Mouse (Mus musculus): Measurements from ENCODE around the gene Becn1. TPM values are rescaled to one million over a fixed set of nuclear protein-coding genes. Genes with fewer than 3 reads are reported as not detected.

Becn1 gene
- polyA plus RNA-seq, 1 experiment from 2014 or later = 165 TPM

- Histone ChIP-seq H3K4me1 (peaks cover 29% of the 10 kb centered on the region), H3K9ac (no peak overlapping the region)
Observed at GRCm38 (mm10) chr11:101279193-101279569, 22.9 kb downstream of the Becn1 start.

GRCm38 (mm10) chr11:101278223-101279192 is 23.6 kb downstream of the Becn1 start, which contains the start of the genes Cntd1 and Coa3:
TSS of gene Cntd1 (plus strand) at chr11:101279012.
TSS of gene Coa3 (minus strand) at chr11:101279114.
- peak within 1 kb of the TSS; percentile 67 for H3K4me3 ChIP-seq
- peak within 1 kb of the TSS; percentile 75 for H3K4me2 ChIP-seq
- ATAC-seq (ENCODE audit: borderline replicate concordance, extremely low read depth, low FRiP score, low TSS enrichment) = peak; percentile 90
- H3K9ac ChIP-seq = peak within 1 kb of the TSS; percentile 66
- WGBS = 6% methylated on average over 45 of the region's 45 CpGs
- no peaks in the 10 kb centered on the region for H3K27me3 ChIP-seq
- peaks cover 29% of the 10 kb centered on the region for H3K4me1 ChIP-seq
- H3K27ac ChIP-seq = peak within 1 kb of the TSS; percentile 56
- 0 out of 2 replicates have a peak, but pooled peaks cover 2% of the 10 kb centered on the region for H3K36me3 ChIP-seq
- H3K9me3 ChIP-seq = no peaks in the 10 kb centered on the region

More at GRCm38 (mm10) chr11:101279193-101279569, 22.9 kb downstream of the Becn1 start:
- Histone ChIP-seq H3K9me3 (no peaks in the 10 kb centered on the region), H3K4me2 (peak overlapping the region; percentile 75), H3K27ac (no peak overlapping the region), H3K36me3 (0 out of 2 replicates have a peak, but pooled peaks cover 2% of the 10 kb centered on the region), H3K27me3 (no peaks in the 10 kb centered on the region), H3K4me3 (peak overlapping the region; percentile 67)
- ATAC-seq (ENCODE audit: borderline replicate concordance, extremely low read depth, low FRiP score, low TSS enrichment) = no peak
- 57% methylated on average over 14 of the region's 14 CpGs for WGBS

GRCm38 (mm10) chr11:101277381-101278222 is 24.5 kb downstream of the Becn1 start:
- Histone ChIP-seq H3K27me3 (no peaks in the 10 kb centered on the region), H3K4me2 (peak overlapping the region; percentile 75), H3K36me3 (0 out of 2 replicates have a peak, but pooled peaks cover 2% of the 10 kb centered on the region), H3K27ac (peak overlapping the region; percentile 56; the same call in 1 of the 2 replicates), H3K4me1 (peaks cover 29% of the 10 kb centered on the region), H3K4me3 (peak overlapping the region; percentile 67), H3K9me3 (no peaks in the 10 kb centered on the region), H3K9ac (peak overlapping the region; percentile 66)
- WGBS = 48% methylated on average over 12 of the region's 12 CpGs
- ATAC-seq (ENCODE audit: borderline replicate concordance, extremely low read depth, low FRiP score, low TSS enrichment) = no peak

- Histone ChIP-seq H3K27me3 (no peaks in the 10 kb centered on the region), H3K36me3 (0 out of 2 replicates have a peak, but pooled peaks cover 2% of the 10 kb centered on the region), H3K27ac (no peak overlapping the region), H3K9me3 (no peaks in the 10 kb centered on the region), H3K4me3 (peak overlapping the region; percentile 6; the same call in 1 of the 2 replicates), H3K4me2 (peak overlapping the region; percentile 75), H3K9ac (no peak overlapping the region), H3K4me1 (peaks cover 29% of the 10 kb centered on the region)
- 27% methylated on average over 27 of the region's 27 CpGs for WGBS
- ATAC-seq (ENCODE audit: borderline replicate concordance, extremely low read depth, low FRiP score, low TSS enrichment) = no peak
Observed at GRCm38 (mm10) chr11:101276319-101277070, 25.6 kb downstream of the Becn1 start.

- Histone ChIP-seq H3K36me3 (0 out of 2 replicates have a peak, but pooled peaks cover 2% of the 10 kb centered on the region), H3K9ac (no peak overlapping the region), H3K27ac (no peak overlapping the region), H3K4me3 (no peak overlapping the region), H3K4me1 (peaks cover 29% of the 10 kb centered on the region), H3K27me3 (no peaks in the 10 kb centered on the region), H3K4me2 (no peak overlapping the region), H3K9me3 (no peaks in the 10 kb centered on the region)
- 43% methylated on average over 4 of the region's 4 CpGs for WGBS
- no peak for ATAC-seq (ENCODE audit: borderline replicate concordance, extremely low read depth, low FRiP score, low TSS enrichment)
Observed at GRCm38 (mm10) chr11:101275309-101275708, 26.8 kb downstream of the Becn1 start.

DNA sequence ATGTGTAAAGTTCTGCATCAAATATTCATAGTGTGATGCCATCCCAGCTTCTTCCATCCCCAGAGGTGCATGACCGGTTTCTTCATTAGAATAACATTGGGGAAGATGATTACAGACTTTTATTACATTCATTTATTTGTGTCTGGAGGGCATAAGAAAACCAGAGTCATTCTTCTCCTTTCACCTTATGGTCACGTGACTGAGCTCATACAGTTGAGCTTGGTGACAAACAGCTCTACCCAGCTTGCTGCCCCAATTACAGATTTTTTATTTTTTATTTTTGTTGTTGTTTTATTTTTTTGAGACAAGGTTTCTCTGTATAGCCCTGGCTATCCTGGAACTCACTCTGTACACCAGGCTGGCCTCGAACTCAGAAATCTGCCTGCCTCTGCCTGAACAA is 29.6 kb downstream of the Becn1 start:
- 0 out of 2 replicates have a peak, but pooled peaks cover 2% of the 10 kb centered on the region for H3K36me3 ChIP-seq
- H3K27ac ChIP-seq = no peak overlapping the region
- WGBS = 88% methylated on average over 3 of the region's 3 CpGs
- H3K9ac ChIP-seq = no peak overlapping the region
- H3K4me3 ChIP-seq = no peak overlapping the region
- no peaks in the 10 kb centered on the region for H3K9me3 ChIP-seq
- no peaks in the 10 kb centered on the region for H3K27me3 ChIP-seq
- H3K4me1 ChIP-seq = peaks cover 24% of the 10 kb centered on the region
- no peak overlapping the region for H3K4me2 ChIP-seq
- ATAC-seq (ENCODE audit: borderline replicate concordance, extremely low read depth, low FRiP score, low TSS enrichment) = no peak

DNA sequence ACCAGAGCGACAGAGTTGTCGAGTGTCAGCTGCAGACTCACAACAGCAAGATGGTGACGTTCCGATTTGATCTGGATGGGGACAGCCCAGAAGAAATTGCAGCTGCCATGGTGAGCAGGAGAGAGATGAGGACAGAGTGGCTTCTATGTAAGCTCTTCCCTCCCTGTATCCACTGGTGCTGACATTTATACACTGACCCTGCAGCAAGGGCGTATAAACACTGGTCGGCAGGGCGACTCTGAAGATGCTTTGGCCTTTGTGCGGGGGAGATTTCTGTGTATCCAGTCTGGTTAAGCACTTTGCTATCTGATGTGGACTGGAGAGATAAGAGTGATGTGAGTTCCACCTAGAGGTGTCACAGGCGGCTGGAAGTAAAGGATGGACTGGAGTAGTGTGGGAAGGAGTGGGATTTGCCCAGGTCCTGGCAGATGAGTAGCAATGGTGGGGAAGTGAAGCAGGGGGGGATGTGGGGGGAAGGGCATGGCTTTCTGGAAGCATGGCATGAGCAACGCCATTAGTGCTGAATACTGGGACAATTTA is 32.4 kb downstream of the Becn1 start:
- H3K27ac ChIP-seq = no peak overlapping the region
- peaks cover 21% of the 10 kb centered on the region for H3K4me1 ChIP-seq
- no peaks in the 10 kb centered on the region for H3K9me3 ChIP-seq
- WGBS = 9% methylated on average over 10 of the region's 10 CpGs
- H3K27me3 ChIP-seq = peaks cover 13% of the 10 kb centered on the region
- no peak for ATAC-seq (ENCODE audit: borderline replicate concordance, extremely low read depth, low FRiP score, low TSS enrichment)
- no peak overlapping the region for H3K4me3 ChIP-seq
- H3K36me3 ChIP-seq = no peaks in the 10 kb centered on the region
- H3K9ac ChIP-seq = no peak overlapping the region
- H3K4me2 ChIP-seq = no peak overlapping the region

- H3K9me3 ChIP-seq = no peaks in the 10 kb centered on the region
- no peak overlapping the region for H3K27ac ChIP-seq
- WGBS = 37% methylated on average over 6 of the region's 6 CpGs
- no peak for ATAC-seq (ENCODE audit: borderline replicate concordance, extremely low read depth, low FRiP score, low TSS enrichment)
- no peak overlapping the region for H3K9ac ChIP-seq
- H3K4me1 ChIP-seq = peaks cover 39% of the 10 kb centered on the region
- H3K4me2 ChIP-seq = peak overlapping the region; percentile 55
- H3K27me3 ChIP-seq = peaks cover 42% of the 10 kb centered on the region
- H3K36me3 ChIP-seq = no peaks in the 10 kb centered on the region
- no peak overlapping the region for H3K4me3 ChIP-seq
Observed at GRCm38 (mm10) chr11:101265906-101266305, 36.2 kb downstream of the Becn1 start.

GRCm38 (mm10) chr11:101264954-101265471 is 37.1 kb downstream of the Becn1 start:
- Histone ChIP-seq H3K9ac (peak overlapping the region; percentile 39; the same call in 1 of the 2 replicates), H3K4me3 (peak overlapping the region; percentile 24), H3K27me3 (peaks cover 42% of the 10 kb centered on the region), H3K36me3 (no peaks in the 10 kb centered on the region), H3K4me2 (peak overlapping the region; percentile 55), H3K27ac (no peak overlapping the region), H3K9me3 (no peaks in the 10 kb centered on the region), H3K4me1 (peaks cover 45% of the 10 kb centered on the region)
- WGBS = 7% methylated on average over 31 of the region's 31 CpGs
- no peak for ATAC-seq (ENCODE audit: borderline replicate concordance, extremely low read depth, low FRiP score, low TSS enrichment)

- Histone ChIP-seq H3K4me1 (peaks cover 47% of the 10 kb centered on the region), H3K9me3 (no peaks in the 10 kb centered on the region), H3K27me3 (peaks cover 42% of the 10 kb centered on the region), H3K4me3 (no peak overlapping the region), H3K4me2 (no peak overlapping the region), H3K36me3 (no peaks in the 10 kb centered on the region), H3K27ac (no peak overlapping the region), H3K9ac (no peak overlapping the region)
- ATAC-seq (ENCODE audit: borderline replicate concordance, extremely low read depth, low FRiP score, low TSS enrichment) = no peak
- 19% methylated on average over 3 of the region's 3 CpGs for WGBS
Observed at GRCm38 (mm10) chr11:101263989-101264280, 38.2 kb downstream of the Becn1 start.
